Mouse (Mus musculus) activated CD4-positive, CD25-positive, alpha-beta regulatory T cell, adult 4 months (primary cell): ENCODE measurements around the gene Olfr91. TPM values are rescaled to one million over a fixed set of nuclear protein-coding genes. Genes with fewer than 3 reads are reported as not detected.
"Not testable (repeated sequence)": the region's sequence is repeated elsewhere in the genome, so short reads cannot be mapped to it uniquely, and the experiment has no call there.

Experiments used
- ATAC-seq: one replicate; pipeline ENCODE4 v1.8.0; 2017
- polyA plus RNA-seq, 2 experiments: library from polyadenylated mRNA; unstranded; fragments of 100-300 nt; shearing (Covaris generic); gene quantifications; one replicate each; pipeline ENCODE4 v1.2.1; 2017

The Olfr91 gene
- not detected for polyA plus RNA-seq

DNA sequence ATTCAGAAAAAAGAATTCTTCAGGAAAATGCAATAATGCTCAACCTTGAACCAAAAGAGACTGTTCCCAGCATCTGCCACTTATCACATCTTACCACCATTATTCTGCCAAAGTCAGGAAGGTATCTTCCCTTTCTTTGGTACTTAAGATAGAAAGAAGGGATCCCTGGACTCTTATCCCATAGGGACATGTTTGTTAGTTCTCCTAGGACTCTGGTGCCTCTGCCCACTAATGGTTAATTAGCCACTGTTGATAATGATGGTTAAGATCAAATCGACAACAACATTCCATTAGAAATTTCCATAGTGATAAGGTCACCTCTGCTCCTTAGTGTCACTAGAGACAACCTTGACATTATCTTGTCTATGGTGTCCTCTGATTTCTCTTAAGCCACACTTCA is at the start of gene Olfr91:
Olfr91 (minus strand) TSS at position 101 of the 400 bp plus-strand sequence.
- no peak for ATAC-seq

DNA sequence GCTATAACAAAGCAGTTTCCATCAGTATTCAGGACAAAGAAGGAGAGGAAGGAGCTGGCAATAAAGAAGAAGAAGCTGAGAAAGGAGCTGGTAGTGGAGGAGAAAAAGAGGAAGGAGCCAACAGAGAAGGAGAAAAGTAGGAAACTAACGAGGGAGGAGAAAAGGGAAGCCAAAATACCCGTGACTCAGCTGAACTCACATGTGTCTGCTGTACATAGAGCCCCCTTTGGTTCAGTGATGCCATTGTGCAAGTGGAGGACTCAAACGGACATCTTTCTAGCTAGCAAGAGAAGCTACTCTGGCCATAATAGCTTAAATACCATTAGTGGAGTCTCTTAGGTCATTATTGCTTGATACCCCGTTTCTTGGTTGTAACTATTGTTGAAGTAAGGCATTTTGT is 33.3 kb upstream of the Olfr91 start:
- ATAC-seq = not testable (repeated sequence)

- no peak for ATAC-seq
These were observed 21.9 kb upstream of the Olfr91 start, which contains the start of gene Olfr92 for GRCm38 (mm10) chr17:37119988-37120387. TSS of gene Olfr92 (minus strand) at chr17:37120088.

DNA sequence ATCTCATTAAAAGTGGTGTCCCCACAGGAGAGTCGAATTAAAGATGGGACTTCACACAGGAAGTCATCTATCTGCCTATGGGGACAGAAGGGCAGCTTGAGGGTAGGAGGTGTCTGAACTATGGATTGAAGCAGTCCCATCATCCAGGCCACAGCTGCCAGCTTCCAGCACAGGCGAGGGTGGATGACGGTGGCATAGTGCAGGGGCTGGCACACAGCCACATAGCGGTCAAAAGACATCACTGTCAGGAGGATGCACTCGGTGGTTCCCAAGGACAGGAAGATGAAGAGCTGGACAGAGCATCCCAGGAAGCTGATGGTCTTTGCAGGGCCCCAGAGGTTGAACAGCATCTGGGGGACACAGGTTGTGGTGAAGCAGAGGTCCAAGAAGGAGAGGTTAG is 4.8 kb downstream of the Olfr91 start:
- ATAC-seq = no peak

DNA sequence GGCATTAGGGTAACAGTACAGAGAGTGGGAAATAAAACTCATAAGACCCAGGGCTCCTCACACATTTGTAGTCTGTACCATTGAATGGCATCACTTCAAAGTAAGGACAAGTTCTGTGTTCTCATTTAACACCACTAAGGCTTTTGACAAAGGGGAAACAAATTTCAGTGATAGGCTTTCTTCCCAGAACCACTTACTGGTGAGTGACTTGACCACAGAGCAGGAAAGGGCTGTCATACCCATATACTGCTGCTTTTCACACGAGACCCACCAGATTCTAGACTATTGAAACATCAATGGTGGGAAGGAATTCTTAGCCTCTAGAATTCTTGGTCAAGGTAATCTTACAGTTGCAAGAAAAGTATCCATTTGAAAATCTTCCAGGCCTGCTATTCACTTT is 5.9 kb downstream of the Olfr91 start:
- no peak for ATAC-seq

- no peak for ATAC-seq
These were observed 9.7 kb downstream of the Olfr91 start, which contains the start of gene Olfr90 for GRCm38 (mm10) chr17:37088399-37088798. TSS of gene Olfr90 (minus strand) at chr17:37088499.

- ATAC-seq = no peak
These were observed 12.5 kb downstream of the Olfr91 start for GRCm38 (mm10) chr17:37085545-37085944.

DNA sequence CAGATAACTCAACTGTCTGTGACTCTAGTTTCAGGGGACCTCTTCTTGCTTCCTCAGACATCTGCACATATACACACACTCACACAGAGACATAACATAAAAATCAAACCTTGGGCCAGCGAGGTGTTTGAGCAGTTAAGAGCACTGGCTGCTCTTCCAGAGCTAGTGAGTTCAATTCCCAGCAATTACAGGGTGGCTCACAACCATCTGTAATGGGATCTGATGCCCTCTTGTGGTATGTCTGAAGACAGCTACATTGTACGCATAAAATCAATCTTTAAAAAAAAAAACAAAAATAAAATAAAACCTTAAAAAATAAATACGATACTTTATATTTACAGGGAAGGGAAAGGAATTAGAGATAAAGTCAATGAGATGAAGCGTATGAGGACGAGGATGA is 13.4 kb downstream of the Olfr91 start:
- ATAC-seq = no peak

DNA sequence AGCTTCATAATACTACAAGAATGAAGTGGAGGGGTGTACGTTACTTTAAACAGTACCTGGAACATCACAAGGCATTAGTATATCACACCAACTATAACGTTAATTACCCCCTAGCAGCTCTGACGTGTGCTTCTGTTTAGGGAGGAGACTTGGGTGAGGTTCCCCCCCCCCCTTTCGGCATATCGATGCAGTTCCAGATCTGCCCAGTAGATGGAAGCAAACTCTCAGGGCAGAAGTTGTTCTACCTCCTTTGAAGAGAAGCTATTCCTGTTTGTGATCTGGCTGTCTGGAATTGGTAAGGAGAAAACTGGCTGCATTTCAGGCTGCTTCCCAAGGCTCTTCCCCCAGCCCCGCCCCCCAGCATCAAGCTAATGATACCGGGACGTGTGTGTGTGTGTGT is 14.8 kb downstream of the Olfr91 start:
- ATAC-seq = peak; percentile 83

DNA sequence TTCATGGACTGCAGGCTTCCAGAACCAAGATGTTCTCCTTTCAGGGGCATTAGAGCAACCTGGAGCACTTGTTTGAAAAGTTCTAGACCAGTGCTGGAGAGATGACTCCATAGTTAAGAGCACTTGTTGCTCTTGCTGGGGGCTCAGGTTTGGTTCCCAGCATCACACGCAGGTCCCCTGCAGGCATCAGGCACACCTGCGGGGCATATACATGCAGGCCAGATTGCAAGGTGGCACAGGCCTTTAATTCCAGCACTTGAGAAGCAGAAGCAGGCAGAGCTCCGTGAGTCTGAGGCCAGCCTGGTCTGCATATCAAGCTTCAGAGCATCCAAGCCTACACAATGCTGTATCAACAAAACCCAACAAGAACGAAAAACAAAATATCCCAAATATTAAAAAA is 16.4 kb downstream of the Olfr91 start:
- ATAC-seq = no peak

DNA sequence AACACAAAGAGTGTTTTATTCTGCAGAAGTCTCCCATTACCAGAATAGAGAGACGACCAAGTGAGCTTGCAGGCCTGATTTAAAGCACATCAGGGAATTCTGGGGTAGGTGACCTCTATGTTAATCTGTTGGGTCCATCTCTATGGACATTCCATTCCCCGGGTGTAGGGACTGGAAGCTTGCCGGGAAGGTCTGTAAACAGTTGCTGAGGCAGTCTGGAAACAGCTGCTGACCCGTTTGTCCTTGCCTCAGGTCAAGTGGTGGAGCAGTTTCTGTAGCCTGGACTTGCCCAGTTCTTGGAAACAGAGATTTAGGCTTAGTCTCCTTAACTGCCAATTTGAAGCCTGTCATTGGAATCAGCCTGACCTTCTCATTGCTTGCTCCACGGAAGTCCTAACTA is 18.0 kb downstream of the Olfr91 start:
- ATAC-seq = no peak

DNA sequence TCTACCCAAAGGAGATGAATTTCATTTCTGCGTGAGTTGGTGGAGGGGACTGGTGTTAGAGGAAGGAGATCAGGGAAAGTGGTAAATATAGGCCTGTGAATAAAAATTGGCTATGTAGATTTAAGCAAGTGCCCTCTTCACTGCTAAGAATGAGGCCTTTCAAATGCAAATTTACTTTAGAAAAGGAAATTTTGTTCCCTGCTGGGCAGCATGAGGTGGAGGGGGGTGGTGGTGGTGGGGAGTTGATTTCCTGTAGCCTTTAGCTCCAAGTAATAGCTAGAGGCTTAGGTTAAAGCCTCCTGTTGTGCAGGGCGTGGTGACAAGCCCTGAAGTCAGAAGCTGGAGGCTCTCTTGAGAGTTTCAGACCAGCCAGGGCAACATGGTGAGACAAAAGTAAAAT is 19.1 kb downstream of the Olfr91 start:
- no peak for ATAC-seq

DNA sequence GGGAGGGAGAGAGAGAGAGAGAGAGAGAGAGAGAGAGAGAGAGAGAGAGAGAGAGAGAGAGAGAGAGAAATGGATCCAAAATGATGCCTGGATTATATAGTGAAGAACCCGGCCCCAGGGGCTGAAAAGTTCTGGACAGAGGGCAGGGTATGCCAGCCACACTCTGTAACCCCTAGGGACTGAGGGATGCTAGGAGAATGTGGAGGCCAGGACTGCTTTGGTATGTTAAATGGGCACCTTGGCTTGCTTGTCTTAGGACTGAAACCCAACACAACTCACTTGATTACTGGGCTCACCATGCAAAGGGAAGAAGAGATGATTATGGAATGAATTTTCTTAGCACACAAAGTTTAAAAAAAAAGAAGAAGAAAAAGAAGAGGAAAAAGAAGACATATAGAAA is 19.9 kb downstream of the Olfr91 start:
- ATAC-seq = no peak

- no peak for ATAC-seq
These were observed 22.3 kb downstream of the Olfr91 start for GRCm38 (mm10) chr17:37075766-37076165.

DNA sequence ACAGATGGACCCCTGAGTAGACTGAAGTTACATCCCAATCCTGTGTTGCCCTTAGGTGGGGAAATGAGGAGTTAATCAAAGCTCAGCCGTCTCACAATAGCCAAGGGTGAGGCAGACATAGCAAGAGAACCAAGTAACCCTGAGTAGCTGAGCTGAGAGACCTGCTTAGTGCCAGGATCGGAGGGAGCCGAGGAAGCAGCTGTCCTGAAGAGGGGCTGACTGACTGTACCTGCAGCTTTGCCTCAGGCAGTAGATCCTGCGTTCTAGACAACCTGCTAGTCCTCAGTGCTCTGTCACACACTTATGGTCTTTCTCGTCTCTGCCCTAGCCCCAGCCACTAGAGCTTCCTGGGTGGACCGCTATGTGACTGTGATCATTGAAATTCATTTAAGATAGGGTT is 22.9 kb downstream of the Olfr91 start:
- no peak for ATAC-seq

DNA sequence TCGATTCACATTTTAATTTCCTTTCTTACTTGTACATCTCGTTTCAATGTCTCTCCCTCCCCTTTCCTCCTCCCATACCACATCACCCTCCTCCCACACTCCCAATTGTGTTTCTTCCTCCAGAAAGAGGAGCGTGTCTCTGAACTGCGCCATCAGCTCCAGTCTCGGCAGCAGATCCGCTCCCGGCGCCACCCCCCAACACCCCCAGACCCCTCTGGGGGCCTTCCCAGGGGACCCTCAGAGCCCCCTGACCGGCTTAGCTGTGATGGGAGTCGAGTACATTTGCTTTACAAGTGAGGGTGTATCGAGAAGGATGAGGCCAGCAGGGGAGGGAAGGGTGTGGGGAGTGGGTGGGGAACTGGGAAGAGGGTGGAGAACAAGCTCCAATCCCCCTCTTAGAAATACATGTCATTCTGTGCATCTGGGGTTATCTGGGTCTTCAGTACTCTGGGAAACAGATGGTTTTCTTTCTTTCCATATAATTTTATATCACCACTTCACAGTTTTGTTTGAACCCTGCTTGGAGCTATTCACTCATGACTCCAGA is 25.3 kb downstream of the Olfr91 start:
- ATAC-seq = no peak

GRCm38 (mm10) chr17:37072080-37072729 is 25.9 kb downstream of the Olfr91 start:
- ATAC-seq = no peak

DNA sequence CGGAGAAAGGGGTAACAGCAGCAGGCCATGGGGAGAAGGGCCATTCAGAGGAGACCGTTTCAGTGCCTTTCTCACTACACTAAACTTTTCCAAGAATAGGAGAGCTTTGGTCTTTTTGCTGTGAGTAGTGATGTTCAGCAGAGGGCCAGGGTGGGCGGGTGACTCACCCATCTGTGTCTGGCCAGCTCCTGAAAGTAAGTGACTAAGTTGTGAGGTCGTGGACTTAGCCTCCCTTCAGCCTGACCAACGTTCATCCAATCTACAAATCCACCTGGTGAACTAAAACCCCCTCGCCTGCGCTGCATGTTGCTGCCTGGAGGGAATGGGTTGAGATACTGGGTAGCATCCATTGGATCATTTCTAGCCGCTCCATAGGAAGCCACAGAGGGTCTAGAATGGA is 28.0 kb downstream of the Olfr91 start:
- no peak for ATAC-seq

- ATAC-seq = no peak
These were observed 30.2 kb downstream of the Olfr91 start for GRCm38 (mm10) chr17:37067861-37068260.

DNA sequence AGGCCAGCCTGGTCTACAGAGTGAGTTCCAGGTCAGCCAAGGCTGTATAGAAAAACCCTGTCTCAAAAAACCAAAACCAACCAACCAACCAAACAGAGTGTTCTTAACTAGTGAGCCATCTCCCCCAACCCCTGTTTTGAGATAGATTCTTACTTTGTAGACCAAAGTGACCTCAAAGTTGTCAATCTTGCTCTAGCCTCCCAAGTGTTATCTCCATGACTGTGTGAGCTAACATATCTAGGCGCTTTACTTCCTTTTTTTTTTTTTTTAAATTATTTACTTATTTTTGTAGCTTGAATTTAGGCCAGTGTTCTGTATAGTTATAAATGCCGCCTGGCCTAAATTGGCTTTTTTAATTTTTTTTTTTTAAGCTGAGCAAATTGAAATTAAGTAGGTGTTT is 32.1 kb downstream of the Olfr91 start:
- no peak for ATAC-seq

GRCm38 (mm10) chr17:37063686-37064495 is 34.2 kb downstream of the Olfr91 start:
- ATAC-seq = no peak

- no peak for ATAC-seq
These were observed 35.0 kb downstream of the Olfr91 start for GRCm38 (mm10) chr17:37063063-37063462.

DNA sequence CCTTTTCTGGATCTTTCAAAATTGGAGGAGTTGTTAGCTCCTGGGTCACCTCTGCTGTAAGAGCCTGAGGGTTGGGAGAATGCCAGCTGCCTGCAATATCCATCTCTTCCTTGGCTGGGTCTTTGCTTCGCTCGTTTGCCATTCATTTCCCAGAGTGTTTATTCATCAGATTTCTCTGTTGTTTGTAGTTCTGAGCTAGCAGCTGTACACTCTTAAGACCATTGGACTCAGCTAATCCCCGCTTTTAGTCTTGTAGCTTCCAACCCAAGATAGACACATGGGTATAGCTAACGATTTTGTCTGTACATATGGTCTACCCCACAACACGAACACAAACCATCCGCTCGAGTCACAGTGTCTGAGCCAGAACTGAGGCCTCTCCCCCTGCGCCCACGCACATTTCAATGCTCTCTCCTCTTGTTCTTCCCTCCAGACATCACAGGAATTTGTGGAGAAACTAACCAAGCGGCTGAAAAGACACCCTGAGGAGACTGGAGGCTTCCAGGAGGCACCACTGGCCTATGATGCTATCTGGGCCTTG is 35.9 kb downstream of the Olfr91 start:
- ATAC-seq = no peak

GRCm38 (mm10) chr17:37061435-37061834 is 36.6 kb downstream of the Olfr91 start:
- ATAC-seq = no peak
